Mouse (Mus musculus) liver, embryonic 13.5 days (tissue): ENCODE measurements around the gene Tspan11. TPM values are rescaled to one million over a fixed set of nuclear protein-coding genes. Genes with fewer than 3 reads are reported as not detected.

Experiments used
- polyA plus RNA-seq: library from polyadenylated mRNA; unstranded; fragments of >200 nt; fragmentation: Nextera tagmentation; extraction: Ambion mirVana; gene quantifications from 2 replicates; pipeline ENCODE4 v1.2.1, GENCODE M21; 2015

Gene Tspan11
- polyA plus RNA-seq, 1 experiment from 2014 or later = 0.21 TPM

Other genes starting within 250 kb of the Tspan11 start
- 0.05 TPM in 1 of 2 replicates, not detected in the other for gene Prmt8, start 118.1 kb upstream of the Tspan11 start, polyA plus RNA-seq